Mouse (Mus musculus) midbrain, embryonic 14.5 days (tissue): ENCODE measurements at regions not wholly inside any gene's neighbourhood (a gene's known extent, or its start where the extent isn't known, plus 50 kb on each side); places are given as distances from the start of the nearest gene placed in this dataset.
"Not testable (repeated sequence)": the region's sequence is repeated elsewhere in the genome, so short reads cannot be mapped to it uniquely, and the experiment has no call there.

Experiments
- ATAC-seq: fragments of 200-750 bp; cut with Nextera tagmentation; 2 replicates; pipeline ENCODE4 v1.8.0; 2017; ENCODE audit warnings: moderate number of reproducible peaks, moderate library complexity; ENCODE audit not compliant: low FRiP score, low TSS enrichment
- DNase-seq: peaks from one replicate; pipeline ENCODE4 v3.0.0-alpha.2; 2015
- H3K27ac ChIP-seq: fragments of 300-500 bp; sonication (generic); replicated peaks from 2 replicates; pipeline ENCODE4 v1.5.1; 2014; ENCODE audit warnings: mild to moderate bottlenecking, low read depth, low read length, moderate library complexity
- H3K27me3 ChIP-seq: fragments of 300-500 bp; sonication (generic); 2 replicates; pipeline ENCODE4 v1.6.1; 2014; ENCODE audit warnings: low read length, control low read depth, mixed read lengths; ENCODE audit not compliant: control insufficient read depth, insufficient read depth
- H3K36me3 ChIP-seq: fragments of 300-500 bp; sonication (generic); 2 replicates; pipeline ENCODE4 v1.6.1; 2014; ENCODE audit warnings: low read length, control low read depth; ENCODE audit not compliant: control insufficient read depth, insufficient read depth
- H3K4me1 ChIP-seq: fragments of 300-500 bp; sonication (generic); 2 replicates; pipeline ENCODE4 v1.6.1; 2014; ENCODE audit warnings: mild to moderate bottlenecking, antibody characterized with exemption, low read length, control low read depth; ENCODE audit not compliant: control insufficient read depth, insufficient read depth
- H3K4me2 ChIP-seq: fragments of 300-500 bp; sonication (generic); 2 replicates; pipeline ENCODE4 v1.6.1; 2014; ENCODE audit warnings: mild to moderate bottlenecking, low read length, moderate library complexity
- H3K4me3 ChIP-seq: fragments of 300-500 bp; sonication (generic); replicated peaks from 2 replicates; pipeline ENCODE4 v1.5.1; 2014; ENCODE audit warnings: low read depth, low read length
- H3K9ac ChIP-seq: fragments of 300-500 bp; sonication (generic); replicated peaks from 2 replicates; pipeline ENCODE4 v1.6.1; 2014; ENCODE audit warnings: mild to moderate bottlenecking, low read length, moderate library complexity
- H3K9me3 ChIP-seq: fragments of 300-500 bp; sonication (generic); 2 replicates; pipeline ENCODE4 v1.6.1; 2016; ENCODE audit warnings: low read length, control low read depth, mixed read lengths; ENCODE audit not compliant: control insufficient read depth
- WGBS: fragments of 180-500 bp; shearing (Covaris S2); extraction: QIAGEN DNeasy Blood & Tissue Kit; methylation state at CpG from one replicate; pipeline ENCODE4 v1.1.7; 2014; 5-methylcytosine and 5-hydroxymethylcytosine counted together

- Histone ChIP-seq H3K27me3 (no peaks in the 10 kb centered on the region), H3K36me3 (no peaks in the 10 kb centered on the region), H3K9me3 (peaks cover 66% of the 10 kb centered on the region), H3K27ac (no peak overlapping the region), H3K9ac (no peak overlapping the region), H3K4me1 (no peaks in the 10 kb centered on the region), H3K4me2 (no peak overlapping the region), H3K4me3 (no peak overlapping the region)
- DNase-seq = no peak
- ATAC-seq = no peak
- WGBS = 56% methylated on average over 2 of the region's 2 CpGs
These were observed 107.5 kb upstream of the Vmn1r2 start for GRCm38 (mm10) chr4:3059511-3060054.

GRCm38 (mm10) chr4:3062027-3062605 is 105.0 kb upstream of the Vmn1r2 start:
- Histone ChIP-seq H3K9ac (no peak overlapping the region), H3K4me3 (no peak overlapping the region), H3K4me1 (no peaks in the 10 kb centered on the region), H3K36me3 (no peaks in the 10 kb centered on the region), H3K27me3 (no peaks in the 10 kb centered on the region), H3K9me3 (peaks cover 73% of the 10 kb centered on the region), H3K27ac (no peak overlapping the region), H3K4me2 (no peak overlapping the region)
- WGBS = 73% methylated on average over 2 of the region's 2 CpGs
- no peak for ATAC-seq
- no peak for DNase-seq

GRCm38 (mm10) chr4:3063966-3064365 is 103.2 kb upstream of the Vmn1r2 start:
- ATAC-seq = no peak
- DNase-seq = no peak
- Histone ChIP-seq H3K4me1 (no peaks in the 10 kb centered on the region), H3K27ac (no peak overlapping the region), H3K9me3 (peaks cover 84% of the 10 kb centered on the region), H3K36me3 (no peaks in the 10 kb centered on the region), H3K4me3 (no peak overlapping the region), H3K27me3 (no peaks in the 10 kb centered on the region), H3K4me2 (no peak overlapping the region), H3K9ac (no peak overlapping the region)
- WGBS = 52% methylated on average over 3 of the region's 3 CpGs

GRCm38 (mm10) chr4:3064571-3064970 is 102.5 kb upstream of the Vmn1r2 start:
- WGBS = 30% methylated on average over 3 of the region's 3 CpGs
- no peak for ATAC-seq
- Histone ChIP-seq H3K36me3 (no peaks in the 10 kb centered on the region), H3K4me2 (no peak overlapping the region), H3K4me1 (no peaks in the 10 kb centered on the region), H3K27ac (no peak overlapping the region), H3K9ac (no peak overlapping the region), H3K9me3 (peaks cover 84% of the 10 kb centered on the region), H3K27me3 (no peaks in the 10 kb centered on the region), H3K4me3 (no peak overlapping the region)
- no peak for DNase-seq

- H3K9ac ChIP-seq, H3K36me3 ChIP-seq, H3K4me2 ChIP-seq, H3K4me1 ChIP-seq, H3K27me3 ChIP-seq, ATAC-seq, H3K27ac ChIP-seq, H3K4me3 ChIP-seq, DNase-seq: not testable (repeated sequence)
- WGBS = 75% methylated on average over 3 of the region's 3 CpGs
- peaks cover 83% of the 10 kb centered on the region for H3K9me3 ChIP-seq
These were observed 101.8 kb upstream of the Vmn1r2 start for GRCm38 (mm10) chr4:3065335-3065734.

GRCm38 (mm10) chr4:3066051-3066736 is 100.9 kb upstream of the Vmn1r2 start:
- WGBS = 73% methylated on average over 5 of the region's 5 CpGs
- H3K4me2 ChIP-seq = no peak overlapping the region
- no peak overlapping the region for H3K9ac ChIP-seq
- no peak for DNase-seq
- H3K27ac ChIP-seq = no peak overlapping the region
- no peak for ATAC-seq
- no peaks in the 10 kb centered on the region for H3K27me3 ChIP-seq
- H3K36me3 ChIP-seq = no peaks in the 10 kb centered on the region
- no peak overlapping the region for H3K4me3 ChIP-seq
- peaks cover 84% of the 10 kb centered on the region for H3K9me3 ChIP-seq
- no peaks in the 10 kb centered on the region for H3K4me1 ChIP-seq

- DNase-seq (no peak), ATAC-seq (peak; percentile 4; the same call in 1 of the 2 replicates)
- no peaks in the 10 kb centered on the region for H3K27me3 ChIP-seq
- no peak overlapping the region for H3K4me2 ChIP-seq
- H3K4me1 ChIP-seq = no peaks in the 10 kb centered on the region
- peaks cover 84% of the 10 kb centered on the region for H3K9me3 ChIP-seq
- H3K36me3 ChIP-seq = no peaks in the 10 kb centered on the region
- WGBS = 53% methylated on average over 2 of the region's 2 CpGs
- no peak overlapping the region for H3K9ac ChIP-seq
- H3K4me3 ChIP-seq = no peak overlapping the region
- no peak overlapping the region for H3K27ac ChIP-seq
These were observed 99.9 kb upstream of the Vmn1r2 start for GRCm38 (mm10) chr4:3067265-3067664.

- no peak overlapping the region for H3K4me3 ChIP-seq
- no peaks in the 10 kb centered on the region for H3K36me3 ChIP-seq
- DNase-seq (no peak), ATAC-seq (peak; percentile 53)
- H3K9me3 ChIP-seq = peaks cover 84% of the 10 kb centered on the region
- no peak overlapping the region for H3K9ac ChIP-seq
- H3K4me2 ChIP-seq = no peak overlapping the region
- no peak overlapping the region for H3K27ac ChIP-seq
- no peaks in the 10 kb centered on the region for H3K4me1 ChIP-seq
- no peaks in the 10 kb centered on the region for H3K27me3 ChIP-seq
- 37% methylated on average over 2 of the region's 2 CpGs for WGBS
These were observed 99.5 kb upstream of the Vmn1r2 start for GRCm38 (mm10) chr4:3067666-3068065.
